Mouse (Mus musculus) MEL (cell line): ENCODE measurements around the gene Slc44a5. TPM values are rescaled to one million over a fixed set of nuclear protein-coding genes. Genes with fewer than 3 reads are reported as not detected.

Experiments used
- DNase-seq: peaks from one replicate; pipeline ENCODE4 v3.0.0; 2011; ENCODE audit warnings: low read depth, low spot score
- H3K27ac ChIP-seq: 2 replicates; pipeline ENCODE4 v1.5.1; 2012; ENCODE audit warnings: low read depth, mild to moderate bottlenecking, control low read depth, low read length, moderate library complexity; ENCODE audit not compliant: control insufficient read depth
- H3K27me3 ChIP-seq, 2 experiments: fragments of 150-350 bp in 1 of 2; sonication (generic) in 1 of 2; 2 replicates each; pipeline ENCODE4 v1.6.1; 2012; ENCODE audit warnings: low read length in 2 of 2, mild to moderate bottlenecking in 2 of 2, improper control_type of control experiment in 1 of 2, moderate library complexity in 1 of 2; ENCODE audit not compliant: insufficient read depth in 2 of 2, control insufficient read depth in 1 of 2
- H3K36me3 ChIP-seq, 2 experiments: 2 replicates each; pipeline ENCODE4 v1.6.1; 2012 to 2014; ENCODE audit warnings: low read length in 2 of 2, improper control_type of control experiment in 1 of 2, inconsistent platforms in 1 of 2, mild to moderate bottlenecking in 1 of 2; ENCODE audit not compliant: insufficient read depth in 2 of 2, control insufficient read depth in 1 of 2
- H3K4me1 ChIP-seq, 2 experiments: fragments of 150-350 bp in 1 of 2; sonication (generic) in 1 of 2; 2 replicates each; pipeline ENCODE4 v1.6.1; 2012; ENCODE audit warnings: low read length in 2 of 2, improper control_type of control experiment in 1 of 2, mild to moderate bottlenecking in 1 of 2; ENCODE audit not compliant: insufficient read depth in 2 of 2, control insufficient read depth in 1 of 2
- H3K4me3 ChIP-seq, 2 experiments: fragments of 150-350 bp in 1 of 2; sonication (generic) in 1 of 2; 2 replicates each; pipeline ENCODE4 v1.5.1; 2012; ENCODE audit warnings: low read depth in 2 of 2, low read length in 2 of 2, mild to moderate bottlenecking in 2 of 2, moderate library complexity in 2 of 2, control low read depth in 1 of 2, improper control_type of control experiment in 1 of 2; ENCODE audit not compliant: control insufficient read depth in 1 of 2, insufficient read depth in 1 of 2
- H3K79me2 ChIP-seq: 2 replicates; pipeline ENCODE4 v1.6.1; 2012; ENCODE audit warnings: mild to moderate bottlenecking, low read length, moderate library complexity; ENCODE audit not compliant: control insufficient read depth, poor library complexity, insufficient read depth
- H3K9ac ChIP-seq: 2 replicates; pipeline ENCODE4 v1.6.1; 2012; ENCODE audit warnings: low read depth, mild to moderate bottlenecking, control low read depth, low read length, moderate library complexity; ENCODE audit not compliant: control insufficient read depth, poor library complexity, severe bottlenecking
- H3K9me3 ChIP-seq: fragments of 150-350 bp; sonication (generic); replicated peaks from 2 replicates; pipeline ENCODE4 v1.6.1; 2012; ENCODE audit warnings: mild to moderate bottlenecking, low read length, improper control_type of control experiment, moderate library complexity; ENCODE audit not compliant: insufficient read depth
- CTCF ChIP-seq, 3 experiments: IDR thresholded peaks in 2 of 3; conservative IDR thresholded peaks in 1 of 3; 2 replicates each; pipeline ENCODE4 v1.5.1; 2011 to 2012; ENCODE audit warnings: low read length in 3 of 3, low read depth in 2 of 3, mild to moderate bottlenecking in 2 of 3, improper control_type of control experiment in 1 of 3, inconsistent platforms in 1 of 3, mixed read lengths in 1 of 3, moderate library complexity in 1 of 3; ENCODE audit not compliant: control insufficient read depth in 1 of 3, insufficient read depth in 1 of 3, poor library complexity in 1 of 3, severe bottlenecking in 1 of 3
- E2F4 ChIP-seq: IDR thresholded peaks from 2 replicates; pipeline ENCODE4 v1.6.1; 2011; ENCODE audit warnings: low read depth, low read length, improper control_type of control experiment, borderline replicate concordance
- ELF1 ChIP-seq: IDR thresholded peaks from 2 replicates; pipeline ENCODE4 v1.6.1; 2014; ENCODE audit warnings: low read depth, mild to moderate bottlenecking, inconsistent platforms, low read length, improper control_type of control experiment, moderate library complexity
- ETS1 ChIP-seq: IDR thresholded peaks from 2 replicates; pipeline ENCODE4 v1.6.1; 2012; ENCODE audit warnings: low read depth, mild to moderate bottlenecking, inconsistent platforms, low read length, improper control_type of control experiment, moderate library complexity
- GABPA ChIP-seq: IDR thresholded peaks from 2 replicates; pipeline ENCODE4 v1.6.1; 2012; ENCODE audit warnings: low read depth, mild to moderate bottlenecking, inconsistent platforms, low read length, improper control_type of control experiment, moderate library complexity
- GATA1 ChIP-seq: IDR thresholded peaks from 2 replicates; pipeline ENCODE4 v1.6.1; 2011; ENCODE audit warnings: low read depth, low read length, improper control_type of control experiment
- JUND ChIP-seq: IDR thresholded peaks from 2 replicates; pipeline ENCODE4 v1.6.1; 2011; ENCODE audit warnings: low read depth, mild to moderate bottlenecking, improper control_type of control experiment, low read length
- MYC ChIP-seq: IDR thresholded peaks from 2 replicates; pipeline ENCODE4 v1.6.1; 2011; ENCODE audit warnings: low read depth, mild to moderate bottlenecking, low read length, improper control_type of control experiment, moderate library complexity
- POLR2A ChIP-seq, 2 experiments: IDR thresholded peaks; 2 replicates each; pipeline ENCODE4 v1.6.1; 2011 to 2012; ENCODE audit warnings: low read length in 2 of 2, mild to moderate bottlenecking in 2 of 2, control low read depth in 1 of 2, improper control_type of control experiment in 1 of 2, low read depth in 1 of 2, moderate library complexity in 1 of 2; ENCODE audit not compliant: control insufficient read depth in 1 of 2, insufficient read depth in 1 of 2, poor library complexity in 1 of 2
- POLR2AphosphoS2 ChIP-seq: IDR thresholded peaks from 2 replicates; pipeline ENCODE4 v1.6.1; 2011; ENCODE audit warnings: low read length, improper control_type of control experiment
- RAD21 ChIP-seq: IDR thresholded peaks from 2 replicates; pipeline ENCODE4 v1.6.1; 2011; ENCODE audit warnings: mild to moderate bottlenecking, low read depth, low read length, improper control_type of control experiment
- RCOR1 ChIP-seq: IDR thresholded peaks from 2 replicates; pipeline ENCODE4 v1.6.1; 2012; ENCODE audit warnings: low read depth, mild to moderate bottlenecking, inconsistent platforms, low read length, improper control_type of control experiment
- SIN3A ChIP-seq: IDR thresholded peaks from 2 replicates; pipeline ENCODE4 v1.6.1; 2012; ENCODE audit warnings: low read length, improper control_type of control experiment, inconsistent platforms
- TAL1 ChIP-seq: IDR thresholded peaks from 2 replicates; pipeline ENCODE4 v1.6.1; 2012; ENCODE audit warnings: mild to moderate bottlenecking, inconsistent platforms, low read length, moderate library complexity, mixed read lengths
- TBP ChIP-seq: IDR thresholded peaks from 2 replicates; pipeline ENCODE4 v1.8.0; 2011; ENCODE audit warnings: low read depth, low read length, improper control_type of control experiment
- TCF12 ChIP-seq: IDR thresholded peaks from 2 replicates; pipeline ENCODE4 v1.6.1; 2014; ENCODE audit warnings: low read depth, mild to moderate bottlenecking, inconsistent platforms, low read length, improper control_type of control experiment, moderate library complexity
- USF1 ChIP-seq: IDR thresholded peaks from 2 replicates; pipeline ENCODE4 v1.6.1; 2014; ENCODE audit warnings: low read depth, mild to moderate bottlenecking, inconsistent platforms, low read length, improper control_type of control experiment, moderate library complexity
- ZMIZ1 ChIP-seq: IDR thresholded peaks from 2 replicates; pipeline ENCODE4 v1.6.1; 2012; ENCODE audit warnings: low read depth, mild to moderate bottlenecking, inconsistent platforms, low read length, improper control_type of control experiment, moderate library complexity
- polyA plus RNA-seq, 2 experiments: library from polyadenylated mRNA; stranded (reverse) in 1 of 2; unstranded in 1 of 2; fragments of >175 nt in 1 of 2; fragments of >200 nt in 1 of 2; gene quantifications; 2 replicates each; pipeline versions ENCODE4 v1.2.1 to v1.2.4; 2012; ENCODE audit warnings: low replicate concordance in 2 of 2, low read depth in 1 of 2; ENCODE audit not compliant: insufficient read length in 2 of 2, insufficient read depth in 1 of 2, missing spikeins in 1 of 2
- total RNA-seq: library from RNA; depleted of rRNA; stranded (reverse); fragments of 300-350 nt; gene quantifications from 2 replicates; pipeline ENCODE4 v1.2.3, GENCODE M21; 2012

Gene Slc44a5
- total and polyA plus RNA-seq, 3 experiments: not detected

DNA sequence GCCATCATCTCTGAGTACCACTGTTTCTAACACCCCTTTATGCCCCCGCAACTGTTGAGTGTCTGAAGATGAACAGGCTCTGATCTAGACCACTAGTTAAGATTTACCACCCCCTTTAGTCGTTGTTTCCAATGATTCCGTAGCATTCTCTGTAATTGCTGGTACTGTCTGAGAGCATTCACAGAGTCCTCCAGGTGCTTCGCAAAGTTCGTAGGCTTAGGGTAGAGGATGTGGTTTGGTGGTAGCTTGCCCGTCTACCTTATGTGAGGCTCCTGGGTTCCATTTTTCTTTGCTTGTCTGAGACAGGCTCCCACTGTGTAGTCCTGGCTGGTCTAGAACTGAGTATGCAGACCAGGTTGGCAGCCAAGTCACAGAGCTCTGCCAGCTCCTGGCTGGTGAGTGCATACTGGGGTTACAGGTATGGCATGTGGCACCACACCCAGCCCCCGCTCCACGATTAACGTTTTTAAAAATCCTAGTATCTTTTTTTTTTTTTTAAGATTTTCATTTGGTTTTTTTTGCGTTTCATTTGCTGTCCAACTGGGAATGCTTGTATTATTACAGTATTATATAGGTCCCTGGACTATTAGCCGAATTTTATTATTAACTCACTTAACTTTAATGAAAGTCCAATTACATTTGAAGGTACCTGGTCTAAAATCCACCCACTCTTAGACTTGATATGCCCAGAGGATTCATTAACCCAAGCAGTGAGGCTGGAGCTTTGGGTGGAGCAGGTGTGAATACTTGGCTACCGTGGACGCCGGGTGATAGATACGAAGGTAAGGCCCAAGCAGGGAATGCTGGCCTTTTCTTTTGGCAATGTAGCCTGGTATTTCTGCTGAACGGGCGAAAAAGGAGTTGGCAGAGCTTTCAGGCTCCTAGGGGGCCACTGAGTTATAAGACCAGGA, 321.9 kb downstream of the Slc44a5 start:
- no peak overlapping the region for H3K27ac ChIP-seq
- TF ChIP-seq TAL1 (no peak), E2F4 (no peak), ZMIZ1 (no peak), USF1 (no peak), POLR2AphosphoS2 (no peak), TBP (no peak), GABPA (no peak), POLR2A (IDR thresholded peaks at IDR 0.05; ENCODE audit: control insufficient read depth in 1 of 2, insufficient read depth in 1 of 2, low read depth in 1 of 2, low read length in 2 of 2, poor library complexity in 1 of 2) (no peak), RAD21 (no peak), RCOR1 (no peak), ELF1 (no peak), MYC (no peak), GATA1 (no peak)
- H3K9me3 ChIP-seq: no peaks in the 10 kb centered on the region
- DNase-seq: no peak
- no peak overlapping the region for H3K9ac ChIP-seq
- H3K36me3 ChIP-seq: no peaks in the 10 kb centered on the region
- no peak overlapping the region for H3K4me3 ChIP-seq
- H3K79me2 ChIP-seq: no peaks in the 10 kb centered on the region
- no peaks in the 10 kb centered on the region for H3K4me1 ChIP-seq
- H3K27me3 ChIP-seq: no peaks in the 10 kb centered on the region; a peak in 1 of 4 replicates

GRCm38 (mm10) chr3:154297499-154297898, 324.3 kb downstream of the Slc44a5 start:
- TF ChIP-seq ETS1: no peak
- TF ChIP-seq ZMIZ1: no peak
- peak; percentile 38; the same call in 1 of the 2 replicates for TF ChIP-seq TCF12
- no peak overlapping the region for H3K9ac ChIP-seq
- DNase-seq: peak; percentile 11
- H3K9me3 ChIP-seq: no peaks in the 10 kb centered on the region
- H3K27me3 ChIP-seq: no peaks in the 10 kb centered on the region; a peak in 1 of 4 replicates
- no peaks in the 10 kb centered on the region for H3K79me2 ChIP-seq
- no peak overlapping the region for H3K4me3 ChIP-seq
- no peaks in the 10 kb centered on the region for H3K36me3 ChIP-seq
- H3K4me1 ChIP-seq: no peaks in the 10 kb centered on the region
- no peak overlapping the region for H3K27ac ChIP-seq

- no peak for DNase-seq
- Histone ChIP-seq H3K79me2 (no peaks in the 10 kb centered on the region), H3K9me3 (no peaks in the 10 kb centered on the region), H3K27ac (no peak overlapping the region), H3K36me3 (no peaks in the 10 kb centered on the region), H3K27me3 (no peaks in the 10 kb centered on the region; a peak in 1 of 4 replicates), H3K9ac (no peak overlapping the region), H3K4me1 (no peaks in the 10 kb centered on the region), H3K4me3 (no peak overlapping the region)
- TF ChIP-seq CTCF (IDR thresholded peaks at IDR 0.05 in 2 of 3, conservative IDR thresholded peaks at IDR 0.05 in 1 of 3; ENCODE audit: control insufficient read depth in 1 of 3, insufficient read depth in 1 of 3, low read depth in 2 of 3, low read length in 3 of 3, poor library complexity in 1 of 3, severe bottlenecking in 1 of 3) (no peak), TBP (no peak), GATA1 (no peak), POLR2A (IDR thresholded peaks at IDR 0.05; ENCODE audit: control insufficient read depth in 1 of 2, insufficient read depth in 1 of 2, low read depth in 1 of 2, low read length in 2 of 2, poor library complexity in 1 of 2) (no peak), SIN3A (no peak), JUND (no peak)
Measured at GRCm38 (mm10) chr3:154298490-154298889, 325.3 kb downstream of the Slc44a5 start.
